Mouse (Mus musculus): ENCODE measurements around the gene Elp6.

Gene Elp6

GRCm38 (mm10) chr9:110304969-110305651 lies at the start of gene Elp6:
Gene Elp6, plus strand, starts transcription at chr9:110305173.
- DNase-seq = peak; percentile 95

GRCm38 (mm10) chr9:110255407-110256019 lies 49.5 kb upstream of the Elp6 start:
- no peak for DNase-seq

- DNase-seq = no peak
Observed at GRCm38 (mm10) chr9:110258646-110259045, 46.3 kb upstream of the Elp6 start.

DNA sequence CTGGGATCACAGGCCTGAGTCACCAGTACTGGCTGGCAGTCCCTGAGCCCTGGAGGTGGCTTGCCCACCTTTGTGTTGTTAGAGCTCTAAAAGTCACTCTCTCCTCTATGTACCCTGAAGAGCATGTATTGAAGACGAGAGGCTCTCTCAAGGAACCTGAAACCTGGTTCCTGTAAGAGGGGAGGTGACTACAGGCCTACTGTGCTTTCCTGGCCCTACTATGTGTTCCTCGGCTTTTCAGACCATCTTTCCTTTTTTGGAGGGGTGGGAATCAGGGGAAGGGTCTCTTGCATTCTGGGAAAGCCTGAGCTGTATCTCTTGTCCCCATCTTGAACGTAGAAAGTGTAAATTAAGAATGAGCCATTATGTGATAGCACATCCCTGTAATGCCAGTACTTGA lies 45.9 kb upstream of the Elp6 start:
- no peak for DNase-seq

DNA sequence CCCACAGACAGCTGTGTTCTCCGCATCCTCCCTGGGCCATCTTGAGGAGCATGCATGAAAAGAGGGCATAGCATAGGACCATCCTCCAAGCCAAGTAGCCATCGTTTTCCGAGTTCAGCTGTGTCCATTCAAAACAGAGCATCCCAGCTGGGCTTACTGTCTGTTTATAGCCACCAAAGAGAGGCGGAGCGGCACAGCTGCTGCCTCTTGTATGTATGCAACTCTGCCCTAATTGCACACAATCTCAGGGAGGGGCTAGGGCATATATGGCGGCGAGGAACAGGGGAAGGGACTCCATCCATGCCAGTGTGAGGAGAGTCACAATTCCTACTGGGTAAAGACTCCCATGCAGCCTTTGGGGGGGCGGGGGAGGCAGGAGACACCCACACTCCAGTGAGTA lies 41.8 kb upstream of the Elp6 start:
- no peak for DNase-seq

GRCm38 (mm10) chr9:110264991-110265390 lies 40.0 kb upstream of the Elp6 start:
- DNase-seq = no peak

GRCm38 (mm10) chr9:110268416-110268815 lies 36.6 kb upstream of the Elp6 start:
- peak; percentile 4 for DNase-seq

DNA sequence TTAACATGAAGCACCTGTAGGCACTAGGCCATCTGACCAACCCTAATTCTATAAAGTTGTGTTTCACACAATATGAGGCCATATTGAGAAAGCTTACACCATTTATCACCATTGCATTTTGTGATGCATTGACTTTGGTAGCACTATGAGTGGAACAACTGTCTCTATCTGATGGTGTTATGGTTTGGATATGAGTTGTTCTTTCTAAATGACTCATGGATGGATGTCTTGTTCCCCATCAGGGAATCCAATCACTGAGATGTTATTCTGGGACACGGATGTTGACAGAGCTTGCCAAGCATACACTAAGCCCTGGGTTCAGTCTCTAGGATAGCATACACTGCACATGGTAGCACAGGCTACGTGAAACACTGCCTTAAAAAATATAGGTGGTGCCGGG lies 32.6 kb upstream of the Elp6 start:
- DNase-seq = no peak

- DNase-seq = no peak
Observed at GRCm38 (mm10) chr9:110273507-110273906, 31.5 kb upstream of the Elp6 start.

- no peak for DNase-seq
Observed at GRCm38 (mm10) chr9:110275882-110276281, 29.1 kb upstream of the Elp6 start.

DNA sequence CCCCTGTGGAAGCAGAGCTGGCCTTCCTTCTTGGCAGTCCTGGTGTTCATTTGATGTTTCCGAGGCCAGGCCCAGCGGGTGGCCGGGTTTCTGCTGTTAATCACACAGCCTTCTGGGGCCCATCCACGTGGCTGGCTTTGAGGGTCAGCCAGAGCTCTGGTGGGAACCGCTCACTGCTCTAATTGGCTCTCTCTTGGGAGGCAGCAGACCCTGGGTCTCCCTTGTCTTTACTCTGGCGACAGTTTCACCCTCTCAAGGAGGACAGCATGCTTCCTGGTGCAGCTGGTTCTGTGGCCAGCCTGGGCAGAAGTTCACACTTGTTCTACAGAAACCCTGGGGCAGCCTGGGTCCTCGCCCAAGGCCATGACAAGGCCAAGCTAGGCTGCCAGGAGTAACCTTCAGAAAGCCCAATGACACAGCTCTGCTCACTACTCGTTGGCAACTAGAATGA lies 27.5 kb upstream of the Elp6 start:
- DNase-seq = no peak

DNA sequence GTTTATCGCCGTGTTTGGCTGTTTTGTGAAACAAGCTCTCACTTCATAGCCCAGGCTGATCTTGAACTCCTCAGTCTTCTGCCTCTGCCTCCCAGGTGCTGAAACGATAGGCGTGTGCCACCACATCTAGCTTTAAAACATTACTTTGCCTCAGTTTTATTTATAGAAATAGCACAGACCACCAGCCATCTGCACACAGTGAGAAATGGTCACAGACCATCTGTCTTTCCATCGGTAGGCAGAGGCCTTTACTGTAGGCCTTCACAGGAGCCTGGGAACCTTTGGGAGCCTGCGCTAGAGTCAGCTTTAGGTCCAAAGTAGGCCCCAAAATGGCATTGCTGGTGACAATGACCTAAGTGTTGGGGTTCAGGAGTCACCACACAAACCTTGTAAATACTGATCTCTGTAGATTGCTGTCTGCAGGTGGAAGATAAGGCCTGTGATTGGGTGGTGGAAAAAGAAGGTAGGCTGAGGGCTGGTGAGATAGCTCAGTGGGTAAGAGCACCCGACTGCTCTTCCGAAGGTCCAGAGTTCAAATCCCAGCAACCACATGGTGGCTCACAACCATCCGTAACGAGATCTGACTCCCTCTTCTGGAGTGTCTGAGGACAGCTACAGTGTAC lies 20.8 kb upstream of the Elp6 start:
- no peak for DNase-seq

- no peak for DNase-seq
Observed at GRCm38 (mm10) chr9:110287321-110287924, 17.6 kb upstream of the Elp6 start.

GRCm38 (mm10) chr9:110293254-110293718 lies 11.7 kb upstream of the Elp6 start:
- no peak for DNase-seq

GRCm38 (mm10) chr9:110293873-110294415 lies 11.0 kb upstream of the Elp6 start:
- DNase-seq = no peak

GRCm38 (mm10) chr9:110294786-110295185 lies 10.2 kb upstream of the Elp6 start:
- DNase-seq = no peak

DNA sequence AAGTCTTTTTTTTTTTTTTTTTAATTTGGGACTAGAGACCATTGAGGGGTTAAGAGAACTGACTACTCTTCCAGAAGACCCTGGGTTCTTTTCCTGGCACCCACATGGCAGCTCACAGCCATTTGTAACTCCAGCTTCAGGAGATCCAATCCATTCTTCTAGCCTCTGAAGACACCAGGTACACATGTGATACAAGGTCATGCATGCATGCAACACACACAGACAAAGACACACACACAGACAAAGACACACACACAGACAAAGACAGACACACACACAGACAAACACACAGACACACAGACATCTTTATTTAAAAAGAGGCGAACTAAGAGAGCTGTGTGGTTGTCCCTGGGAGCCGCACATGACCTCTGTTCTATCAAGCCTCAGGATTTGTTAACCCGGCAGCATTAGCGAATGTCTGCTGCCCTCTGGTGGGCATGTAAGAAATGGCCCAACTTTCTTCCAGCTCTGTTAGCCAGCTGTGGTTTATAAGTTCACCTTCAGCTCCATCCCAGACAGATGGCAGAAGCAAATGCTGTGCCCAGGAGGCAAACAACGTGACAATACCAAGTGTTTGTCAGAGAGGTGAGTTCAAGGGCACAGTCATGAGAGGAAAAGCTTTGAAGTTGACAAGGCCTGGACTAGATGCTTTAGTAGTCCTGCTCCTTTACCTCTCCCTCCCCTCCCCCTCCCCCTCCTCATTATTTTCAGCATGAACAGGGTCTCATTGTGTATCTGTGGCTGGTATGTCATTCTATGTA lies 7.9 kb upstream of the Elp6 start:
- DNase-seq = peak; percentile 86

DNA sequence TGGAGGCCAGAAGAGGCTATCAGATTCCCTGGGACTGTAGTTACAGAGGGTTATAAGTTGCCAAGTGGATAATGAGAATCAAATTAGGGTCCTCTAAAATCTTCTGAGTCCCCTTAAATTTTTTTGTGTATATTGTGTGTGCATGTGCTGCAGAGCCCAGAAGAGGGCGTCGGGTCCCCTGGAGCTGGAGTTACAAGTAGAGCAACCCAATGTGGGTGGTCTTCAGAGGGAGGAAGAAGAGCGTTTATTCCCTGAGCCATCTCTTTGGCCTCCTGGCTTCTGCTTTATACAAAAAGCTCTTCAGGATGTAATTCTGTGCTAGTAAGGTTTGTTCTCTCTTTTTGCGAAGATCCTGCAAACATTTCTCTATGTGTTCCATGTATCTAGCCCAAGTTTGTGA lies 457 bp upstream of the Elp6 start:
- no peak for DNase-seq

DNA sequence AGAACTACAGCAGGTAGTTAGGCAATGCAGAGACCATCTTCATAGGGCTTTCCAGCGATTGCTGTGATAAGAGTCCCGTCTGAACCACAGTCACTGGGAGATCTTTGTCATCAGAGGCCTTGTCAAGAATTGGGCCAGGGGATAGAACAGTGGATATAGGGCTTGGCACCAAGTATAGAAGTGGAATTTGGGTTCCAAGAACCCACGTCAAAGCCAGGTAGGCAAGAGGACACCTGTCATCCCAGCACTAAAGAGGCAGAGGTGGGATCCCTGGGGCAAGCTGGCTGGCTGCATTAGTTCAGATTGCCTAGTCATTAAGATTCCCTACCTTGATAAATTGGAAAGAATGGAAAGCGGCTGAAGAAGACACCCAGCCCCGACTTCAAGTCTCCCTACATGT lies 1.4 kb downstream of the Elp6 start:
- no peak for DNase-seq

DNA sequence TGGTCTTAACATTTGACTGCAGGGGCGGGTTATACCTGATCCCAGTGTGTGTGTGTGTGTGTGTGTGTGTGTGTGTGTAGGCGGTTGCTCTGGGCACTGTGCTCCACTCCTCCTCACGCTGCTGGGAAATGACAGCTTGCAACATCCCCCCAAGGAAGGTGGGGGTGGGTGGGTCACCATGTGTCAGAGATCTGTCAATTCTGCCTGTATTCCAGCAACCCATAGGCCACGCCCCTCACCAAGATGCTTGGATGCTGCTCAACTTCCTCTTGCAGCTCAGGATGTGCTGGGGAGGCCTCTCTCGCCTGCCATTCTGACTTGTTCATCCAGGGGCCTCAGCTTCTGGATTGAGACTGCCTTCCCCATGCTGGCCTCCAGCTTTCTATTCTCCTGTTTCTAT lies 9.7 kb downstream of the Elp6 start:
- DNase-seq = no peak

- DNase-seq = no peak
Observed at GRCm38 (mm10) chr9:110315410-110315809, 10.4 kb downstream of the Elp6 start.

DNA sequence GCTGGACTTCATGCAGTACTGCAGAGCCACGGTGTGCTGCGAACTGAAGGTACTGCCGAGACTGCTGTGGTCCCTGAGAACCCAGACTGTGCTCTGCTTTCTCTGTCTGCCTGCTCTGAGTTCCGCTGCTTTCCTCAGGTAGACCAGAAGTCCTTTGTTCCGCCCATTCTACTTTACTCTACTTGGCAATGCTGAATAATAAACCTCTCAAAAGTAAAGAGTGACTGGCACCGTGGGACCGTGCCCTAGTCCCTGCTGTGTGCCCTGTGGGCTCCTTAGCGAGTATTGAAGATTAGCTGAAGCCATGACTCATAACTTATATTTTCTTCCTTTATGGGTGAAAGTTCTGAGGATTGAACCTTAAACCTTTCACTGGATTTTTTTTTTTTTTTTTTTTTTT lies 10.9 kb downstream of the Elp6 start:
- DNase-seq = no peak

GRCm38 (mm10) chr9:110316503-110316902 lies 11.5 kb downstream of the Elp6 start:
- no peak for DNase-seq
